Mouse (Mus musculus): ENCODE measurements around the gene Ccsap.

DNA sequence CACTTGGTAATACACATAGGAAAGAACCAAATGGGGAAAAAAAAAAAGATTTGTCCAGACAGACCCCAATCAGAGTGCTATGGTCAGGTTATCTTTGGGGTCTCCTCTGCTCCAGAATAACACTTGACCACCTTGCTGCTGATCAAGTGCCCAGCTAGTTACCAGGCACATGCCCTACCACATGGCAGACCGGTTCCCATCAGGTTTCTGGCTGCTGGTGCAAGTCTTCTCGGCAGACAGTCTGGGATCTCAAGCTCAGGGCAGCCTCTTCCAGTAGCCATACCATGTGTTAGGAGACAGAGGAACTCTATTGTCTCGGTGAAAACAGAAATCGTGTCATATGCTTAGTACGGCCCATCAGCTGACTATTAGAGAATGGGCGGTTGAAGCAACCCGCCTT lies 33.3 kb downstream of the Ccsap start:
- TF ChIP-seq CTCF (IDR thresholded peaks at IDR 0.05; ENCODE audit: extremely low read depth, insufficient read depth, low read length) (no peak), POLR2A (IDR thresholded peaks at IDR 0.05; ENCODE audit: extremely low read depth, insufficient read depth, low read length) (no peak)
